Mouse (Mus musculus): ENCODE results near the gene Tubb2b.

DNA sequence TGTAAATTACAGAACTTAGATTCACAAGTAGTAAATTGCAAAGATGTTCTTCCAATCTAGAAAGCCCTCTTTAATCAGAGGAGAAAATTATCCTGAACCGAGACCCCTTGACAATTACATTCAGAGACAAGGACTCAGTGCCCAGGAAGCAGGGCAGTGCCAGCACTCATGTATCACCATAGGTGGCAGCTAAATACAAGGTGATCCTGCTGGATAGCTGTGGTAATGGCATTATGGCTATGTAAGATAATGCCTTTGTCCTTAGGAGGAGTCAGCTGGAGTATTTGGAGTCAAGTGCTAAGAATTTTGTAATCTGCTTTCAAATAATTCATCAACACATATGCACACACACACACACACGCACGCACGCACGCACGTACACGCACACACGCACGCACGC lies 29.0 kb downstream of the Tubb2b start:
- no peak for TF ChIP-seq CTCF (IDR thresholded peaks at IDR 0.05; ENCODE audit: low read depth, low read length)
- TF ChIP-seq POLR2AphosphoS5 (IDR thresholded peaks at IDR 0.05; ENCODE audit: insufficient replicate concordance, low read depth, low read length) = no peak

All from G1E (cell line).